Mouse (Mus musculus): ENCODE measurements around the gene Gm10490. TPM values are rescaled to one million over a fixed set of nuclear protein-coding genes. Genes with fewer than 3 reads are reported as not detected.

The Gm10490 gene
- total RNA-seq, 4 experiments from 2014 or later = not detected

- no peak for DNase-seq
These were observed 17.8 kb downstream of the Gm10490 start for GRCm38 (mm10) chrX:7927116-7927515.

- no peak for DNase-seq
These were observed 19.0 kb downstream of the Gm10490 start, which contains the start of gene Eras for GRCm38 (mm10) chrX:7928270-7928790. Gene Eras (minus strand): TSS chrX:7928607.

GRCm38 (mm10) chrX:7936874-7937273 is 27.5 kb downstream of the Gm10490 start:
- no peak for DNase-seq

GRCm38 (mm10) chrX:7937667-7938066 is 28.3 kb downstream of the Gm10490 start:
- no peak for DNase-seq

GRCm38 (mm10) chrX:7945618-7946017 is 36.3 kb downstream of the Gm10490 start:
- no peak for DNase-seq

- no peak for DNase-seq
These were observed 38.0 kb downstream of the Gm10490 start, which contains the start of gene Hdac6 for GRCm38 (mm10) chrX:7947108-7947899. Gene Hdac6 (minus strand): TSS chrX:7947889.

GRCm38 (mm10) chrX:7947900-7948492 is 38.7 kb downstream of the Gm10490 start:
- DNase-seq = peak; percentile 95

- DNase-seq = peak; percentile 28
These were observed 40.7 kb downstream of the Gm10490 start for GRCm38 (mm10) chrX:7950091-7950490.

- DNase-seq = no peak
These were observed 49.5 kb downstream of the Gm10490 start for GRCm38 (mm10) chrX:7958868-7959267.

Other genes with a start within 250 kb of the Gm10490 start
- gene Plp2, start 238.2 kb upstream of the Gm10490 start, total RNA-seq (2022) = 10 to 100 TPM; 57.7 to 99.2 (median 78.7) TPM
- gene Magix, start 228.3 kb upstream of the Gm10490 start, total RNA-seq (2022) = under 1 TPM; 0.31 to 0.67 (median 0.45) TPM
- 10 to 100 TPM; 57.1 to 76.9 (median 64.6) TPM for gene Gpkow, start 212.4 kb upstream of the Gm10490 start, total RNA-seq (2022)
- gene Wdr45, start 195.2 kb upstream of the Gm10490 start, total RNA-seq (2022) = 10 to 100 TPM; 68.5 to 92.2 (median 76.2) TPM
- gene Gm45208, start 187.3 kb upstream of the Gm10490 start, total RNA-seq (2022) = not detected
- 10 to 100 TPM; 14.4 to 18.2 (median 15.7) TPM for gene Praf2, start 181.1 kb upstream of the Gm10490 start, total RNA-seq (2022)
- 1 to 10 TPM; 4.7 to 7.3 (median 5.4) TPM for gene Ccdc120, start 158.6 kb upstream of the Gm10490 start, total RNA-seq (2022)
- gene Tfe3, start 147.0 kb upstream of the Gm10490 start, total RNA-seq (2022) = 10 to 100 TPM; 36.1 to 53.1 (median 44.9) TPM
- 10 to 100 TPM; 43.8 to 71.8 (median 60.5) TPM for gene Gripap1, start 119.8 kb upstream of the Gm10490 start, total RNA-seq (2022)
- 1 to 10 TPM in 3 of 4 experiments, under 1 TPM in 1; 0.81 to 2.1 (median 1.6) TPM for gene Kcnd1, start 87.3 kb upstream of the Gm10490 start, total RNA-seq (2022)
- gene Otud5, start 68.2 kb upstream of the Gm10490 start, total RNA-seq (2022) = 10 to 100 TPM; 62.6 to 72.7 (median 69.4) TPM
- 10 to 100 TPM; 10.6 to 12.3 (median 12.2) TPM for gene Pim2, start 31.3 kb upstream of the Gm10490 start, total RNA-seq (2022)
- gene Slc35a2, start 25.5 kb upstream of the Gm10490 start, total RNA-seq (2022) = 10 to 100 TPM; 44.4 to 53.4 (median 51.2) TPM
- 100 to 1,000 TPM in 3 of 4 experiments, 10 to 100 TPM in 1; 96.2 to 130 (median 106) TPM for gene Pqbp1, start 10.3 kb upstream of the Gm10490 start, total RNA-seq (2022)
- gene Timm17b, start 10.2 kb upstream of the Gm10490 start, total RNA-seq (2022) = 100 to 1,000 TPM; 110 to 134 (median 131) TPM
- gene Gm10491, start 1.7 kb upstream of the Gm10490 start, total RNA-seq (2022) = not detected
- gene Pcsk1n, start 10.3 kb downstream of the Gm10490 start, total RNA-seq (2022) = 10 to 100 TPM; 47.2 to 84.3 (median 72.8) TPM
- not detected for gene Eras, start 19.1 kb downstream of the Gm10490 start, total RNA-seq (2022)
- 10 to 100 TPM; 14.0 to 36.2 (median 24.5) TPM for gene Hdac6, start 38.3 kb downstream of the Gm10490 start, total RNA-seq (2022)
- gene Gata1, start 68.5 kb downstream of the Gm10490 start, total RNA-seq (2022) = 1 to 10 TPM in 2 of 4 experiments, not detected in 2; 1.7 to 2.6 TPM
- gene Glod5, start 109.0 kb downstream of the Gm10490 start, total RNA-seq (2022) = not detected
- gene Suv39h1, start 165.2 kb downstream of the Gm10490 start, total RNA-seq (2022) = 10 to 100 TPM; 11.5 to 14.6 (median 13.9) TPM
- gene Was, start 181.0 kb downstream of the Gm10490 start, total RNA-seq (2022) = 1 to 10 TPM; 1.8 to 3.7 (median 3.2) TPM
- 10 to 100 TPM; 55.3 to 98.1 (median 71.7) TPM for gene Wdr13, start 223.3 kb downstream of the Gm10490 start, total RNA-seq (2022)
- gene Rbm3, start 236.3 kb downstream of the Gm10490 start, total RNA-seq (2022) = 100 to 1,000 TPM in 3 of 4 experiments, 10 to 100 TPM in 1; 63.7 to 233 (median 151) TPM